Mouse (Mus musculus): ENCODE measurements around the gene Krba1. TPM values are rescaled to one million over a fixed set of nuclear protein-coding genes. Genes with fewer than 3 reads are reported as not detected.

The Krba1 gene
- 21.2 and 23.6 TPM in 2 replicates for polyA plus RNA-seq (2015; fragmentation: Nextera tagmentation; extraction: Ambion mirVana)

GRCm38 (mm10) chr6:48395105-48396007 lies at the start of gene Krba1:
TSS of gene Krba1 (plus strand) at chr6:48395586.
- under 1% methylated on average over 65 of the region's 65 CpGs for WGBS
- peak; percentile 97 for ATAC-seq (replicated peaks; ENCODE audit: low FRiP score)
- no peaks in the 10 kb centered on the region for H3K27me3 ChIP-seq
- H3K9me3 ChIP-seq (replicated peaks) = no peaks in the 10 kb centered on the region
- peak within 1 kb of the TSS; percentile 85 for H3K9ac ChIP-seq
- H3K36me3 ChIP-seq = peaks cover 3% of the 10 kb centered on the region
- peak within 1 kb of the TSS; percentile 88 for H3K4me3 ChIP-seq (replicated peaks)
- H3K4me1 ChIP-seq = peaks cover 25% of the 10 kb centered on the region
- H3K4me2 ChIP-seq = peak within 1 kb of the TSS; percentile 90
- peak within 1 kb of the TSS; percentile 88 for H3K27ac ChIP-seq

GRCm38 (mm10) chr6:48358897-48359296 lies 36.5 kb upstream of the Krba1 start:
- no peaks in the 10 kb centered on the region for H3K9me3 ChIP-seq (replicated peaks)
- H3K4me1 ChIP-seq = no peaks in the 10 kb centered on the region
- 82% methylated on average over 3 of the region's 3 CpGs for WGBS
- no peak overlapping the region for H3K4me3 ChIP-seq (replicated peaks)
- no peaks in the 10 kb centered on the region for H3K36me3 ChIP-seq
- no peak overlapping the region for H3K4me2 ChIP-seq
- no peak overlapping the region for H3K9ac ChIP-seq
- no peak overlapping the region for H3K27ac ChIP-seq
- no peaks in the 10 kb centered on the region for H3K27me3 ChIP-seq
- no peak for ATAC-seq (replicated peaks; ENCODE audit: low FRiP score)

GRCm38 (mm10) chr6:48366322-48366996 lies 28.9 kb upstream of the Krba1 start:
- Histone ChIP-seq H3K9ac (no peak overlapping the region), H3K36me3 (no peaks in the 10 kb centered on the region), H3K27ac (no peak overlapping the region), H3K4me3 (replicated peaks) (no peak overlapping the region), H3K4me2 (no peak overlapping the region), H3K9me3 (replicated peaks) (no peaks in the 10 kb centered on the region), H3K4me1 (no peaks in the 10 kb centered on the region), H3K27me3 (no peaks in the 10 kb centered on the region)
- ATAC-seq (replicated peaks; ENCODE audit: low FRiP score) = no peak
- 55% methylated on average over 11 of the region's 11 CpGs for WGBS

- Histone ChIP-seq H3K9me3 (replicated peaks) (0 out of 2 replicates have a peak, but pooled peaks cover 6% of the 10 kb centered on the region), H3K36me3 (no peaks in the 10 kb centered on the region), H3K4me2 (no peak overlapping the region), H3K4me1 (no peaks in the 10 kb centered on the region), H3K27ac (no peak overlapping the region), H3K9ac (no peak overlapping the region), H3K27me3 (no peaks in the 10 kb centered on the region), H3K4me3 (replicated peaks) (no peak overlapping the region)
- no peak for ATAC-seq (replicated peaks; ENCODE audit: low FRiP score)
- WGBS = 59% methylated on average over 3 of the region's 3 CpGs
Observed at GRCm38 (mm10) chr6:48388221-48388620, 7.2 kb upstream of the Krba1 start.

GRCm38 (mm10) chr6:48393811-48394210 lies 1.6 kb upstream of the Krba1 start:
- Histone ChIP-seq H3K27me3 (no peaks in the 10 kb centered on the region), H3K9ac (no peak overlapping the region), H3K36me3 (peaks cover under 1% of the 10 kb centered on the region), H3K4me2 (no peak overlapping the region), H3K4me1 (peaks cover 25% of the 10 kb centered on the region), H3K9me3 (replicated peaks) (no peaks in the 10 kb centered on the region), H3K27ac (no peak overlapping the region), H3K4me3 (replicated peaks) (no peak overlapping the region)
- ATAC-seq (replicated peaks; ENCODE audit: low FRiP score) = no peak

GRCm38 (mm10) chr6:48396008-48396595 lies 716 bp downstream of the Krba1 start:
- H3K27me3 ChIP-seq = no peaks in the 10 kb centered on the region
- H3K27ac ChIP-seq = peak overlapping the region; percentile 88
- peak overlapping the region; percentile 90 for H3K4me2 ChIP-seq
- no peak for ATAC-seq (replicated peaks; ENCODE audit: low FRiP score)
- peak overlapping the region; percentile 85 for H3K9ac ChIP-seq
- no peaks in the 10 kb centered on the region for H3K9me3 ChIP-seq (replicated peaks)
- H3K4me3 ChIP-seq (replicated peaks) = peak overlapping the region; percentile 88
- 29% methylated on average over 15 of the region's 15 CpGs for WGBS
- peaks cover 3% of the 10 kb centered on the region for H3K36me3 ChIP-seq
- H3K4me1 ChIP-seq = peaks cover 25% of the 10 kb centered on the region

GRCm38 (mm10) chr6:48396686-48397085 lies 1.3 kb downstream of the Krba1 start:
- no peak for ATAC-seq (replicated peaks; ENCODE audit: low FRiP score)
- Histone ChIP-seq H3K9me3 (replicated peaks) (no peaks in the 10 kb centered on the region), H3K36me3 (peaks cover 3% of the 10 kb centered on the region), H3K4me1 (peaks cover 25% of the 10 kb centered on the region), H3K27me3 (no peaks in the 10 kb centered on the region), H3K27ac (no peak overlapping the region), H3K4me2 (peak overlapping the region; percentile 90), H3K9ac (peak overlapping the region; percentile 85; the same call in 1 of the 2 replicates), H3K4me3 (replicated peaks) (peak overlapping the region; percentile 88)
- WGBS = 93% methylated on average over 1 of the region's 1 CpGs

GRCm38 (mm10) chr6:48397336-48397735 lies 1.9 kb downstream of the Krba1 start:
- Histone ChIP-seq H3K36me3 (peaks cover 3% of the 10 kb centered on the region), H3K9me3 (replicated peaks) (no peaks in the 10 kb centered on the region), H3K27me3 (no peaks in the 10 kb centered on the region), H3K4me1 (peaks cover 25% of the 10 kb centered on the region), H3K9ac (no peak overlapping the region), H3K27ac (no peak overlapping the region), H3K4me2 (no peak overlapping the region), H3K4me3 (replicated peaks) (no peak overlapping the region)
- WGBS = 62% methylated on average over 4 of the region's 4 CpGs
- ATAC-seq (replicated peaks; ENCODE audit: low FRiP score) = no peak

- peaks cover 21% of the 10 kb centered on the region for H3K4me1 ChIP-seq
- no peaks in the 10 kb centered on the region for H3K27me3 ChIP-seq
- H3K4me3 ChIP-seq (replicated peaks) = no peak overlapping the region
- H3K27ac ChIP-seq = no peak overlapping the region
- peaks cover 28% of the 10 kb centered on the region for H3K36me3 ChIP-seq
- no peak for ATAC-seq (replicated peaks; ENCODE audit: low FRiP score)
- no peak overlapping the region for H3K4me2 ChIP-seq
- 91% methylated on average over 5 of the region's 5 CpGs for WGBS
- no peaks in the 10 kb centered on the region for H3K9me3 ChIP-seq (replicated peaks)
- no peak overlapping the region for H3K9ac ChIP-seq
Observed at GRCm38 (mm10) chr6:48399906-48400305, 4.5 kb downstream of the Krba1 start.

- peaks cover 66% of the 10 kb centered on the region for H3K36me3 ChIP-seq
- 90% methylated on average over 5 of the region's 5 CpGs for WGBS
Observed at GRCm38 (mm10) chr6:48404071-48404470, 8.7 kb downstream of the Krba1 start.

GRCm38 (mm10) chr6:48409726-48410343 lies 14.4 kb downstream of the Krba1 start:
- no peak overlapping the region for H3K9ac ChIP-seq
- no peak overlapping the region for H3K27ac ChIP-seq
- H3K4me2 ChIP-seq = no peak overlapping the region
- no peaks in the 10 kb centered on the region for H3K9me3 ChIP-seq (replicated peaks)
- no peak for ATAC-seq (replicated peaks; ENCODE audit: low FRiP score)
- H3K36me3 ChIP-seq = peaks cover 100% of the 10 kb centered on the region
- no peaks in the 10 kb centered on the region for H3K27me3 ChIP-seq
- 95% methylated on average over 4 of the region's 4 CpGs for WGBS
- H3K4me3 ChIP-seq (replicated peaks) = no peak overlapping the region
- no peaks in the 10 kb centered on the region for H3K4me1 ChIP-seq

More at GRCm38 (mm10) chr6:48404071-48404470, 8.7 kb downstream of the Krba1 start:
- Histone ChIP-seq H3K27ac (no peak overlapping the region), H3K4me1 (no peaks in the 10 kb centered on the region), H3K9ac (no peak overlapping the region), H3K4me3 (replicated peaks) (no peak overlapping the region), H3K4me2 (no peak overlapping the region), H3K9me3 (replicated peaks) (no peaks in the 10 kb centered on the region), H3K27me3 (no peaks in the 10 kb centered on the region)
- no peak for ATAC-seq (replicated peaks; ENCODE audit: low FRiP score)

All from kidney, embryonic 15.5 days (tissue).